Mouse (Mus musculus): ENCODE measurements around the gene Sbf2. TPM values are rescaled to one million over a fixed set of nuclear protein-coding genes. Genes with fewer than 3 reads are reported as not detected.

Sbf2 gene
- polyA plus RNA-seq, 1 experiment from 2014 or later, result 66.7 TPM

- WGBS, result 93% methylated on average over 12 of the region's 12 CpGs
- H3K4me1 ChIP-seq (replicated peaks; ENCODE audit: control insufficient read depth, insufficient read depth, low read length), result no peaks in the 10 kb centered on the region
- no peak overlapping the region for H3K27ac ChIP-seq
- H3K27me3 ChIP-seq (ENCODE audit: control insufficient read depth, insufficient read depth, low read length), result no peaks in the 10 kb centered on the region
- no peaks in the 10 kb centered on the region for H3K36me3 ChIP-seq (replicated peaks; ENCODE audit: control insufficient read depth, insufficient read depth)
- DNase-seq (ENCODE audit: low spot score), result no peak
- no peak overlapping the region for H3K4me3 ChIP-seq (replicated peaks; ENCODE audit: low read length)
- no peaks in the 10 kb centered on the region for H3K9me3 ChIP-seq (ENCODE audit: control insufficient read depth, low read length)
- ATAC-seq (ENCODE audit: low FRiP score), result no peak
- H3K9ac ChIP-seq, result no peak overlapping the region
- no peak overlapping the region for H3K4me2 ChIP-seq (replicated peaks)
Observed at GRCm38 (mm10) chr7:110285076-110285848, 329.5 kb downstream of the Sbf2 start.

GRCm38 (mm10) chr7:110283484-110284275 is 331.0 kb downstream of the Sbf2 start:
- no peak overlapping the region for H3K4me3 ChIP-seq (replicated peaks; ENCODE audit: low read length)
- no peak for DNase-seq (ENCODE audit: low spot score)
- H3K36me3 ChIP-seq (replicated peaks; ENCODE audit: control insufficient read depth, insufficient read depth), result no peaks in the 10 kb centered on the region
- H3K9me3 ChIP-seq (ENCODE audit: control insufficient read depth, low read length), result no peaks in the 10 kb centered on the region
- 91% methylated on average over 6 of the region's 6 CpGs for WGBS
- H3K4me2 ChIP-seq (replicated peaks), result no peak overlapping the region
- no peaks in the 10 kb centered on the region for H3K27me3 ChIP-seq (ENCODE audit: control insufficient read depth, insufficient read depth, low read length)
- no peaks in the 10 kb centered on the region for H3K4me1 ChIP-seq (replicated peaks; ENCODE audit: control insufficient read depth, insufficient read depth, low read length)
- H3K9ac ChIP-seq, result no peak overlapping the region
- no peak overlapping the region for H3K27ac ChIP-seq
- ATAC-seq (ENCODE audit: low FRiP score), result no peak

GRCm38 (mm10) chr7:110282797-110283196 is 331.9 kb downstream of the Sbf2 start:
- no peak overlapping the region for H3K27ac ChIP-seq
- no peak overlapping the region for H3K4me3 ChIP-seq (replicated peaks; ENCODE audit: low read length)
- ATAC-seq (ENCODE audit: low FRiP score), result no peak
- DNase-seq (ENCODE audit: low spot score), result no peak
- no peaks in the 10 kb centered on the region for H3K9me3 ChIP-seq (ENCODE audit: control insufficient read depth, low read length)
- no peaks in the 10 kb centered on the region for H3K4me1 ChIP-seq (replicated peaks; ENCODE audit: control insufficient read depth, insufficient read depth, low read length)
- no peaks in the 10 kb centered on the region for H3K36me3 ChIP-seq (replicated peaks; ENCODE audit: control insufficient read depth, insufficient read depth)
- no peak overlapping the region for H3K4me2 ChIP-seq (replicated peaks)
- H3K27me3 ChIP-seq (ENCODE audit: control insufficient read depth, insufficient read depth, low read length), result no peaks in the 10 kb centered on the region
- WGBS, result 90% methylated on average over 11 of the region's 11 CpGs
- H3K9ac ChIP-seq, result no peak overlapping the region

GRCm38 (mm10) chr7:110281435-110282256 is 333.1 kb downstream of the Sbf2 start:
- DNase-seq (ENCODE audit: low spot score) (no peak), ATAC-seq (ENCODE audit: low FRiP score) (no peak)
- Histone ChIP-seq H3K36me3 (replicated peaks; ENCODE audit: control insufficient read depth, insufficient read depth) (no peaks in the 10 kb centered on the region), H3K4me2 (replicated peaks) (no peak overlapping the region), H3K9ac (no peak overlapping the region), H3K9me3 (ENCODE audit: control insufficient read depth, low read length) (no peaks in the 10 kb centered on the region), H3K4me1 (replicated peaks; ENCODE audit: control insufficient read depth, insufficient read depth, low read length) (no peaks in the 10 kb centered on the region), H3K4me3 (replicated peaks; ENCODE audit: low read length) (no peak overlapping the region), H3K27ac (no peak overlapping the region), H3K27me3 (ENCODE audit: control insufficient read depth, insufficient read depth, low read length) (no peaks in the 10 kb centered on the region)
- 90% methylated on average over 11 of the region's 11 CpGs for WGBS

- Histone ChIP-seq H3K27ac (no peak overlapping the region), H3K4me3 (replicated peaks; ENCODE audit: low read length) (no peak overlapping the region), H3K4me2 (replicated peaks) (no peak overlapping the region), H3K9me3 (ENCODE audit: control insufficient read depth, low read length) (no peaks in the 10 kb centered on the region), H3K9ac (no peak overlapping the region), H3K27me3 (ENCODE audit: control insufficient read depth, insufficient read depth, low read length) (no peaks in the 10 kb centered on the region), H3K36me3 (replicated peaks; ENCODE audit: control insufficient read depth, insufficient read depth) (0 out of 2 replicates have a peak, but pooled peaks cover 7% of the 10 kb centered on the region), H3K4me1 (replicated peaks; ENCODE audit: control insufficient read depth, insufficient read depth, low read length) (no peaks in the 10 kb centered on the region)
- WGBS, result 96% methylated on average over 4 of the region's 4 CpGs
- ATAC-seq (ENCODE audit: low FRiP score) (no peak), DNase-seq (ENCODE audit: low spot score) (no peak)
Observed at GRCm38 (mm10) chr7:110279183-110279582, 335.5 kb downstream of the Sbf2 start.

- ATAC-seq (ENCODE audit: low FRiP score), result no peak
- H3K36me3 ChIP-seq (replicated peaks; ENCODE audit: control insufficient read depth, insufficient read depth), result 0 out of 2 replicates have a peak, but pooled peaks cover 7% of the 10 kb centered on the region
- H3K4me2 ChIP-seq (replicated peaks), result no peak overlapping the region
- H3K27me3 ChIP-seq (ENCODE audit: control insufficient read depth, insufficient read depth, low read length), result no peaks in the 10 kb centered on the region
- no peak overlapping the region for H3K27ac ChIP-seq
- no peaks in the 10 kb centered on the region for H3K9me3 ChIP-seq (ENCODE audit: control insufficient read depth, low read length)
- H3K4me3 ChIP-seq (replicated peaks; ENCODE audit: low read length), result no peak overlapping the region
- DNase-seq (ENCODE audit: low spot score), result no peak
- H3K9ac ChIP-seq, result no peak overlapping the region
- WGBS, result 95% methylated on average over 5 of the region's 5 CpGs
- no peaks in the 10 kb centered on the region for H3K4me1 ChIP-seq (replicated peaks; ENCODE audit: control insufficient read depth, insufficient read depth, low read length)
Observed at GRCm38 (mm10) chr7:110277734-110278245, 336.9 kb downstream of the Sbf2 start.

- H3K27ac ChIP-seq, result no peak overlapping the region
- DNase-seq (ENCODE audit: low spot score) (no peak), ATAC-seq (ENCODE audit: low FRiP score) (no peak)
- H3K4me3 ChIP-seq (replicated peaks; ENCODE audit: low read length), result no peak overlapping the region
- no peaks in the 10 kb centered on the region for H3K27me3 ChIP-seq (ENCODE audit: control insufficient read depth, insufficient read depth, low read length)
- WGBS, result 78% methylated on average over 4 of the region's 4 CpGs
- H3K4me1 ChIP-seq (replicated peaks; ENCODE audit: control insufficient read depth, insufficient read depth, low read length), result no peaks in the 10 kb centered on the region
- no peaks in the 10 kb centered on the region for H3K9me3 ChIP-seq (ENCODE audit: control insufficient read depth, low read length)
- H3K9ac ChIP-seq, result no peak overlapping the region
- no peak overlapping the region for H3K4me2 ChIP-seq (replicated peaks)
- 0 out of 2 replicates have a peak, but pooled peaks cover 7% of the 10 kb centered on the region for H3K36me3 ChIP-seq (replicated peaks; ENCODE audit: control insufficient read depth, insufficient read depth)
Observed at GRCm38 (mm10) chr7:110272434-110272833, 342.3 kb downstream of the Sbf2 start.

GRCm38 (mm10) chr7:110271814-110272213 is 342.9 kb downstream of the Sbf2 start:
- H3K9ac ChIP-seq, result no peak overlapping the region
- DNase-seq (ENCODE audit: low spot score) (no peak), ATAC-seq (ENCODE audit: low FRiP score) (no peak)
- H3K4me1 ChIP-seq (replicated peaks; ENCODE audit: control insufficient read depth, insufficient read depth, low read length), result no peaks in the 10 kb centered on the region
- H3K27ac ChIP-seq, result no peak overlapping the region
- H3K4me2 ChIP-seq (replicated peaks), result no peak overlapping the region
- WGBS, result 73% methylated on average over 9 of the region's 9 CpGs
- H3K9me3 ChIP-seq (ENCODE audit: control insufficient read depth, low read length), result no peaks in the 10 kb centered on the region
- H3K27me3 ChIP-seq (ENCODE audit: control insufficient read depth, insufficient read depth, low read length), result no peaks in the 10 kb centered on the region
- H3K36me3 ChIP-seq (replicated peaks; ENCODE audit: control insufficient read depth, insufficient read depth), result 0 out of 2 replicates have a peak, but pooled peaks cover 7% of the 10 kb centered on the region
- H3K4me3 ChIP-seq (replicated peaks; ENCODE audit: low read length), result no peak overlapping the region

GRCm38 (mm10) chr7:110270455-110270854 is 344.3 kb downstream of the Sbf2 start:
- ATAC-seq (ENCODE audit: low FRiP score) (no peak), DNase-seq (ENCODE audit: low spot score) (no peak)
- H3K4me2 ChIP-seq (replicated peaks), result no peak overlapping the region
- H3K27me3 ChIP-seq (ENCODE audit: control insufficient read depth, insufficient read depth, low read length), result no peaks in the 10 kb centered on the region
- no peaks in the 10 kb centered on the region for H3K4me1 ChIP-seq (replicated peaks; ENCODE audit: control insufficient read depth, insufficient read depth, low read length)
- no peaks in the 10 kb centered on the region for H3K9me3 ChIP-seq (ENCODE audit: control insufficient read depth, low read length)
- 93% methylated on average over 7 of the region's 7 CpGs for WGBS
- H3K4me3 ChIP-seq (replicated peaks; ENCODE audit: low read length), result no peak overlapping the region
- H3K36me3 ChIP-seq (replicated peaks; ENCODE audit: control insufficient read depth, insufficient read depth), result no peaks in the 10 kb centered on the region
- no peak overlapping the region for H3K9ac ChIP-seq
- no peak overlapping the region for H3K27ac ChIP-seq
